ENCODE assay signal across 9 mouse cellular contexts in genomic region chr8:91797626-91798271, GRCm38 (mm10). TPM values are rescaled to one million over a fixed set of nuclear protein-coding genes. Genes with fewer than 3 reads are reported as not detected.
DNase-seq lines count a peak whose midpoint lies in the region; ATAC-seq and TF ChIP-seq lines count a peak whose summit lies in the region.
"Had no signal": no experiment of that assay in that cellular context is flagged by ENCODE, and none has a peak within 500 bp of the region (broad histone marks: within the 10 kb centered on the region; RNA-seq: fewer than 3 reads in every experiment).

No protein-coding gene starts in this region.

- 0 out of 2 replicates have a peak, but pooled peaks have one; percentile 28 for ATAC-seq in forebrain, postnatal 0 days
- peak; percentile 51; the same call in 1 of the 2 replicates for ATAC-seq in hindbrain, embryonic 14.5 days (ENCODE audit: low FRiP score)
- 0 out of 2 replicates have a peak, but pooled peaks have one; percentile 38 for ATAC-seq in liver, embryonic 11.5 days (replicated peaks; ENCODE audit: low FRiP score)
- no peak for ATAC-seq in neural tube, embryonic 11.5 days (ENCODE audit: insufficient read depth, low FRiP score, low TSS enrichment)
- no peak for ATAC-seq in inflammation-experienced regulatory T-cells, adult 6 months

- peaks cover 74% of the 10 kb centered on the region for H3K27me3 ChIP-seq in forebrain, postnatal 0 days (ENCODE audit: insufficient read depth, low read length)
- peaks cover 41% of the 10 kb centered on the region for H3K27me3 ChIP-seq in hindbrain, embryonic 14.5 days (ENCODE audit: control insufficient read depth, insufficient read depth, low read length)
- H3K27me3 ChIP-seq in liver, embryonic 11.5 days (replicated peaks; ENCODE audit: control insufficient read depth, insufficient read depth, low read length), result peaks cover 78% of the 10 kb centered on the region
- peaks cover 28% of the 10 kb centered on the region for H3K27me3 ChIP-seq in neural tube, embryonic 11.5 days (ENCODE audit: control insufficient read depth, insufficient read depth, low read length)
- H3K27me3 ChIP-seq: CH12.LX had no signal

- 1% methylated on average over 35 of the region's 35 CpGs for WGBS in forebrain, postnatal 0 days
- 1% methylated on average over 34 of the region's 35 CpGs for WGBS in hindbrain, embryonic 14.5 days
- WGBS in liver, embryonic 11.5 days, result 1% methylated on average over 35 of the region's 35 CpGs
- under 1% methylated on average over 33 of the region's 35 CpGs for WGBS in neural tube, embryonic 11.5 days

- peak; percentile 48 for TF ChIP-seq CTCF in forebrain, postnatal 0 days (IDR thresholded peaks at IDR 0.05; ENCODE audit: low read depth)

- H3K9ac ChIP-seq in forebrain, postnatal 0 days, result no peak overlapping the region
- peak overlapping the region; percentile 83 for H3K9ac ChIP-seq in hindbrain, embryonic 14.5 days
- no peak overlapping the region for H3K9ac ChIP-seq in liver, embryonic 11.5 days (ENCODE audit: low read depth, low read length)
- peak overlapping the region; percentile 42 for H3K9ac ChIP-seq in neural tube, embryonic 11.5 days (ENCODE audit: low read length)

- H3K9me3 ChIP-seq in forebrain, postnatal 0 days (ENCODE audit: low read length), result no peaks in the 10 kb centered on the region
- no peaks in the 10 kb centered on the region for H3K9me3 ChIP-seq in hindbrain, embryonic 14.5 days (ENCODE audit: control insufficient read depth, low read length)
- no peaks in the 10 kb centered on the region for H3K9me3 ChIP-seq in liver, embryonic 11.5 days (ENCODE audit: control insufficient read depth, low read length)
- H3K9me3 ChIP-seq in neural tube, embryonic 11.5 days (ENCODE audit: control insufficient read depth, low read length), result no peaks in the 10 kb centered on the region

- H3K36me3 ChIP-seq in forebrain, postnatal 0 days (ENCODE audit: insufficient read depth), result no peaks in the 10 kb centered on the region
- H3K36me3 ChIP-seq in hindbrain, embryonic 14.5 days (replicated peaks; ENCODE audit: control insufficient read depth, insufficient read depth), result no peaks in the 10 kb centered on the region
- no peaks in the 10 kb centered on the region for H3K36me3 ChIP-seq in liver, embryonic 11.5 days (ENCODE audit: control insufficient read depth, insufficient read depth, low read length)
- no peaks in the 10 kb centered on the region for H3K36me3 ChIP-seq in neural tube, embryonic 11.5 days (ENCODE audit: control insufficient read depth, insufficient read depth, low read length)

- DNase-seq in heart, adult 11 months, result peak; percentile 95
- no peak for DNase-seq in heart, postnatal 25 days (ENCODE audit: low spot score)
- DNase-seq in forebrain, postnatal 0 days, result peak; percentile 43
- peak; percentile 62 for DNase-seq in hindbrain, embryonic 14.5 days (ENCODE audit: low spot score)
- peak; percentile 66 for DNase-seq in liver, embryonic 11.5 days (ENCODE audit: low spot score)
- peak; percentile 82 for DNase-seq in neural tube, embryonic 11.5 days (ENCODE audit: low spot score)

- intact Hi-C loops in heart, postnatal 25 days (cut with DNase I), result loop anchor here (1.0 to 5.0 kb wide), 6 partner anchors 110 to 557 kb away; no protein-coding TSS in a partner anchor

- H3K27ac ChIP-seq in brown adipose tissue, adult 24 weeks (replicated peaks; ENCODE audit: low read depth, low read length), result no peak overlapping the region
- no peak overlapping the region for H3K27ac ChIP-seq in forebrain, postnatal 0 days (ENCODE audit: low read depth, low read length)
- peak overlapping the region; percentile 92 for H3K27ac ChIP-seq in hindbrain, embryonic 14.5 days
- H3K27ac ChIP-seq in liver, embryonic 11.5 days (ENCODE audit: low read depth, low read length), result no peak overlapping the region
- no peak overlapping the region for H3K27ac ChIP-seq in neural tube, embryonic 11.5 days (ENCODE audit: low read depth, low read length)

- peak overlapping the region; percentile 30 for H3K4me2 ChIP-seq in forebrain, postnatal 0 days (ENCODE audit: low read depth)
- H3K4me2 ChIP-seq in hindbrain, embryonic 14.5 days (replicated peaks), result peak overlapping the region; percentile 73
- peak overlapping the region; percentile 68 for H3K4me2 ChIP-seq in liver, embryonic 11.5 days
- peak overlapping the region; percentile 78 for H3K4me2 ChIP-seq in neural tube, embryonic 11.5 days (ENCODE audit: low read depth)

- peak overlapping the region; percentile 52 for H3K4me3 ChIP-seq in brown adipose tissue, adult 24 weeks (ENCODE audit: insufficient read depth, low read depth, low read length)
- peak overlapping the region; percentile 8 for H3K4me3 ChIP-seq in forebrain, postnatal 0 days (ENCODE audit: low read depth, low read length)
- H3K4me3 ChIP-seq in hindbrain, embryonic 14.5 days (replicated peaks; ENCODE audit: low read length), result peak overlapping the region; percentile 60
- peak overlapping the region; percentile 38 for H3K4me3 ChIP-seq in liver, embryonic 11.5 days (ENCODE audit: low read depth, low read length)
- H3K4me3 ChIP-seq in neural tube, embryonic 11.5 days (ENCODE audit: low read depth, low read length), result peak overlapping the region; percentile 88

- H3K4me1 ChIP-seq in brown adipose tissue, adult 24 weeks (ENCODE audit: control insufficient read depth, insufficient read depth, insufficient read length, low read length), result no peaks in the 10 kb centered on the region; the same call in 1 of the 2 replicates
- H3K4me1 ChIP-seq in forebrain, postnatal 0 days (ENCODE audit: insufficient read depth), result peaks cover 9% of the 10 kb centered on the region; the same call in 1 of the 2 replicates
- H3K4me1 ChIP-seq in hindbrain, embryonic 14.5 days (replicated peaks; ENCODE audit: control insufficient read depth, insufficient read depth, low read length), result peaks cover 13% of the 10 kb centered on the region; the same call in 1 of the 2 replicates
- H3K4me1 ChIP-seq in liver, embryonic 11.5 days (replicated peaks; ENCODE audit: control insufficient read depth, insufficient read depth, low read length), result peaks cover 17% of the 10 kb centered on the region; the same call in 1 of the 2 replicates
- peaks cover 23% of the 10 kb centered on the region for H3K4me1 ChIP-seq in neural tube, embryonic 11.5 days (ENCODE audit: control insufficient read depth, insufficient read depth, low read length)

RNA-seq across cellular contexts. Expression of gene Irx3, which starts 4.1 kb away (rescaled TPM):
- total RNA-seq in heart, postnatal 25 days (2021), result 10 to 100 TPM; 30.5 to 37.2 TPM
- 1.3 and 1.6 TPM in 2 replicates for polyA plus RNA-seq in brown adipose tissue, adult 24 weeks (2012; ENCODE audit: insufficient read depth, insufficient read length, missing spikeins)
- 0.85 and 2.6 TPM in 2 replicates for total RNA-seq in forebrain, postnatal 0 days (2014; rRNA removed)
- polyA plus RNA-seq in forebrain, postnatal 0 days (2015; fragmentation: Nextera tagmentation; extraction: Ambion mirVana), result 0.34 and 1.3 TPM in 2 replicates
- 10.4 and 12.9 TPM in 2 replicates for polyA plus RNA-seq in hindbrain, embryonic 14.5 days (2014; fragmentation: Nextera tagmentation; extraction: Ambion mirVana)
- 1.5 and 1.7 TPM in 2 replicates for polyA plus RNA-seq in liver, embryonic 11.5 days (2014; fragmentation: Nextera tagmentation; extraction: Ambion mirVana)
- 16.1 and 19.8 TPM in 2 replicates for polyA plus RNA-seq in neural tube, embryonic 11.5 days (2014; fragmentation: Nextera tagmentation; extraction: Ambion mirVana)
- not detected for polyA plus RNA-seq in inflammation-experienced regulatory T-cells, adult 6 months (2017; shearing (Covaris generic))
- total RNA-seq: CH12.LX had no signal

Comparison
In these comparisons a context has a peak if more than half of its experiments do, and no peak if none do; other contexts are left out.
1. H3K4me3 ChIP-seq: peak in every context shown above with its lines; median percentile 88 in neural tube, embryonic 11.5 days; 60 in hindbrain, embryonic 14.5 days; 52 in brown adipose tissue, adult 24 weeks; 38 in liver, embryonic 11.5 days; 8 in forebrain, postnatal 0 days.
2. ATAC-seq: peak in forebrain, postnatal 0 days (single experiment), hindbrain, embryonic 14.5 days (single experiment) and liver, embryonic 11.5 days (single experiment); none in neural tube, embryonic 11.5 days (single experiment) and inflammation-experienced regulatory T-cells, adult 6 months (single experiment).
3. H3K9ac ChIP-seq: peak in hindbrain, embryonic 14.5 days (single experiment) and neural tube, embryonic 11.5 days (single experiment); none in forebrain, postnatal 0 days (single experiment) and liver, embryonic 11.5 days (single experiment).
4. Peak in every context shown above with its lines, with median percentiles within 50 percentile points of each other: H3K4me2 ChIP-seq.